Mouse (Mus musculus) cerebellum, postnatal 10 days (tissue): Measurements from ENCODE around the gene Gtsf1l.
"Not testable (repeated sequence)": the region's sequence is repeated elsewhere in the genome, so short reads cannot be mapped to it uniquely, and the experiment has no call there.

Experiments
- DNase-seq, 2 experiments: peaks; one replicate each; pipeline ENCODE4 v3.0.0; 2021; ENCODE audit warnings: mixed read lengths in 2 of 2

Gene Gtsf1l

DNA sequence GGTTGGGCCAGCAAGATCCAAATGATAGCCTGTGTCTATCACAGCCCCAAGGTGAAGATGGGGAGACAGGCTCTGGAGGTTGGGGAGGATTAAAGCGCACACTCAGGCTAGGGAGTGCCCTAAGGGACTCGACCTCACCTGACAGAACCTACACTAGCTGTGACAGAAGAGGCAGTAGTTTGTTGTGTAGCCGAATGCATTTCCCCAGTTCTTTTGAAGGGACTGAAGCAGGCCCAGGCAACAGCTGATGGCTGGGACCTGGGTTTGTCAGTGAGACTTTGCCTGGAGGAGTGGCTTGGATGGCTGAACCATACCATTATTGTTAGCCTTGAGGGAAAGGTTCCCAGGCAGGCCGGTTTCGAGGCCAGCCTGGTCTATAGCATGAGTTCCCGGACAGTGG is 2.6 kb downstream of the Gtsf1l start:
- DNase-seq, result no peak

- no peak for DNase-seq
Observed at GRCm38 (mm10) chr2:163084519-163084918, 3.1 kb downstream of the Gtsf1l start.

DNA sequence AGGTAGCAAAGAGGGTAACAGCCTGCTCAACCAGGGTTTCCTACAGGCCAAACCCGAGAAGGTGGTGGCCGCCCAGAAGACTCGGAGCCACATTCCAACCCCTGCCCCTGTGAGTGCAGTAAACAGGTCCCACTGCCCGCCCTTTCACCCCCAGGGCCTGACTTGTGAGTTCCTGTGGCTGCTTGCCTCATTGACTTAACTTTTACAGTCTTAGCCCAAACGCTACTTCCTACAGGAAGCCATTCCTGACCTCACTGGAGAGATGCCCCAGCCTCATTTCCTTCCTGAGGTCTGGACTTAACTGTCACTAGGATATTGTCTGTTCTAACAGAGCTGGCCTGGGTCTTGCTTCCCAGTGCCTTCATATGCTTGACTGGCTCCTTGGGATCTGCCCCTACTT is 5.1 kb downstream of the Gtsf1l start:
- no peak for DNase-seq

DNA sequence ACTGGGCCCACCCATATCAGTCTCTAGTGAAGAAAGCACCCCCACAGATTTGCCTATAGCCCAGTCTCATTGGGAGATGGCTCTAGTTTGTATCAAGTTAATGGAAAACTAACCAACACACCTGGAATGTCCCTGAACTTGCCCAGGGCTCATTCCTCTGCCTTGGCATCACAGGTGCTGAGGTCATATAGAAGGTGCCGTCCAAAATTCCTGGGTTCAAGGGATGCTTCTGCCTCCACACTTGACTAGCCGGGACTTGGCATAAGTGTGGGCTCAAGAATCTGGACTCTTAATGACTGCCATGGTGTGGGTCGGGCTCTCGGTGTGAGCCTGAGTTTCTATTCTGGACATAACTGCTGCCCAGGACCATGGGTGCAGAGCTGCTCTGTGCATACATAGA is 8.6 kb downstream of the Gtsf1l start:
- DNase-seq, result no peak

- DNase-seq, result no peak
Observed at GRCm38 (mm10) chr2:163075234-163075633, 12.4 kb downstream of the Gtsf1l start.

DNA sequence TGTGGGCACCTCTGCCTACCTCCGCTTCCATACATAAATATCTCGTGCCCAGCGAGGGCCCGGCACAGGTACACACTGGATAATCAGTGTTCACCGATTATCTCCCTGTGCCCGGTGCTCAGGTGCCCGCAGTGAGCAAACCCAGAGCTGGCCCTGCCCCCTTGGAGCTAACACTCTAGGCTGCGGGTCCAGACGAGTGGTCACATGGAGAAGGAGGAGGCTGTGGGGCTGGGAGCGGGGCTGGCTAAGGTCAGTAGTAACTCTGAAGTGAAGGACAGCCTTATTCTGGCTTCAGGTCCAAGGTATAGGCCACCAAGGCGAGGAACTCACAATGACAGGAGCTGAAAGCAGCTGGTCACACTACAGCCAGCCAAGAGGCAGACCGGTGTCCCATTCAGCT is 12.8 kb downstream of the Gtsf1l start:
- no peak for DNase-seq

DNA sequence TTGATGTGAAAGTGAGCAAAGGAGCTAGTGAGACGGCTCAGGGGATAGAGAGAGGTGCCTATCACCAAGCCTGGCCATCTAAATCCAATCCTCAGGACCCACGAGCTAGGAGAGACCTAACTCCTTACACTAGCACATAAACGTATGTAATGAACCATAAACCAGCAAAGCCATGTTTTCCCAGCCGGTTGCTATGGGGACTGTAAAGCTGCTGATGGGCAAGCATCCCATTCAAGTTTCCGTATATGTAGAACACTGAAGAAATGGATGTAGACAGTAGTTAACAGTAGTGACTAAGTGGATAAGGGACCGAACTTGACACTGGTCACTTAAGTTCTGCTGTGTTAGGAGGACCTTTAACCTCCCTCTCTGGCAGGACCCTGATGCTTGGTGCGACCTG is 13.6 kb downstream of the Gtsf1l start:
- DNase-seq, result no peak

DNA sequence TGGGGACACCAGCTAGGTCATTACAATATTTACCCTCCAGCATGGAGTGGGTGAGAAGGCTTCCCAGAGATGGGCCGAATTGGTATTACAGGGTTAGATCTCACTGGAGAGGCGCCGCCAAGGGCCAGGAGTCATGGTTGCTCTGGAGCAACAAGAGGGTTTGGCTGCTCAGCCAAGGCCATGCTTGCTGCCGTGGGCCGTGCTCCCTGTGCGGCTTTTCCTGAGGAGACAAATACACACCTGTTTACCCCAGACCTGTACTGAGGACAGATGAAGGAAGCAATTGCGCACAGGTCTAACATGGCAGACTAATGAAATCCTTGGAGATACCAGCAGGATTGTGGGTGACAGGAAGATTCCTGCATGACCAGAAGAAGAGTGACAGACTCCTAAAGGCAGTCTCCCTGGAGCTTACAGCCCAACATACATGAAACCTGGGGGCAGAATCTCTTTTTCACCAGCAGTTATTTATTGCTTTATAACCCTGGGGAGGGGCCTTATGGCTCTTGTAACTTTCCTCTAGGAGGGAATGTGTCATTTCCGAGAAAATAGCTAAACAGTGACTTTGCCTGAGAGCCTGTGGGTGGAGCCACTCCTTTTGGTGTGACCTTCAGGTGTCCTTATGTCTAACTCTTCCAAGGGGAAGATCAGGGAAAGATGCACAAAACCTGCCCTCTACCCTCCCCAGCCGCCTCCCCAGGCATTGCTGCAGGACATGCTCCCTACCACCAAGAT is 14.5 kb downstream of the Gtsf1l start:
- DNase-seq, result no peak

DNA sequence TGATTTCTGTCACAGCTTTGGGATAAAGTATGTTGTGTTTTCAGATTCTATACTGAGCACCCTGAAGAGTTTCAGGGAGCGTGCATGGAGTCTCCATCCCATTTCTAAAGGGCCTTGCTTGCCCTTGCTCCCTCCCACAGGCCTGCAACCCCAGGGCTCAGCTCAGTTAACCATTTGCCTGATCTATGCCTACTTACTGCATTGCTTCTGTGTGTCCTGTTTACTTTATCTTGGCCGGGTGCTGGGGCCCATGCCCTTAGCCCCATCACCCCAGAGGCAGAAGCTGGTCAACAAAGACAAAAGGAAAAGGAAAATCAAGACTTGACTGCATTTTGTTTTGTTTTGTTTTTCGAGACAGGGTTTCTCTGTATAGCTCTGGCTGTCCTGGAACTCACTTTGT is 16.1 kb downstream of the Gtsf1l start:
- no peak for DNase-seq

GRCm38 (mm10) chr2:163070213-163070612 is 17.4 kb downstream of the Gtsf1l start:
- DNase-seq, result no peak

- no peak for DNase-seq
Observed at GRCm38 (mm10) chr2:163067233-163067632, 20.4 kb downstream of the Gtsf1l start.

GRCm38 (mm10) chr2:163066326-163066725 is 21.3 kb downstream of the Gtsf1l start:
- DNase-seq, result no peak

DNA sequence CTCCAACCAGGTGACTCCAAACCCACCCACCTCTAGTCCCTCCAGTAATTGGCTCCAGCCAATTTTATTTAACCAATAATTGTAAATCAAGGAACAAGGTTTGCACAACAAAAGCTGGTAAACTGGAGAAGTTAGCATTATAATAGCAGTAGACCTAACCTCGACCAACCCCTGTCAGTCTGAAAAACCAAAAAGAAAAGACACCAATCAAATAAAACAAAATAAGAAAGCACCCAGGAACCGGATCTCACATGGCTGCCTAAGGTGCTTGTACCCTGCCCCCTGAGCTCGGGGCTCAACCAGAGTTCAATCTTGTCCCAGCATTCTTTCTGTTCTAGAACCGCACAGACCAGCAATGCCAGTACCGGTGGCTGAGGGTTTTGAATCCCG is 25.5 kb downstream of the Gtsf1l start:
- no peak for DNase-seq

DNA sequence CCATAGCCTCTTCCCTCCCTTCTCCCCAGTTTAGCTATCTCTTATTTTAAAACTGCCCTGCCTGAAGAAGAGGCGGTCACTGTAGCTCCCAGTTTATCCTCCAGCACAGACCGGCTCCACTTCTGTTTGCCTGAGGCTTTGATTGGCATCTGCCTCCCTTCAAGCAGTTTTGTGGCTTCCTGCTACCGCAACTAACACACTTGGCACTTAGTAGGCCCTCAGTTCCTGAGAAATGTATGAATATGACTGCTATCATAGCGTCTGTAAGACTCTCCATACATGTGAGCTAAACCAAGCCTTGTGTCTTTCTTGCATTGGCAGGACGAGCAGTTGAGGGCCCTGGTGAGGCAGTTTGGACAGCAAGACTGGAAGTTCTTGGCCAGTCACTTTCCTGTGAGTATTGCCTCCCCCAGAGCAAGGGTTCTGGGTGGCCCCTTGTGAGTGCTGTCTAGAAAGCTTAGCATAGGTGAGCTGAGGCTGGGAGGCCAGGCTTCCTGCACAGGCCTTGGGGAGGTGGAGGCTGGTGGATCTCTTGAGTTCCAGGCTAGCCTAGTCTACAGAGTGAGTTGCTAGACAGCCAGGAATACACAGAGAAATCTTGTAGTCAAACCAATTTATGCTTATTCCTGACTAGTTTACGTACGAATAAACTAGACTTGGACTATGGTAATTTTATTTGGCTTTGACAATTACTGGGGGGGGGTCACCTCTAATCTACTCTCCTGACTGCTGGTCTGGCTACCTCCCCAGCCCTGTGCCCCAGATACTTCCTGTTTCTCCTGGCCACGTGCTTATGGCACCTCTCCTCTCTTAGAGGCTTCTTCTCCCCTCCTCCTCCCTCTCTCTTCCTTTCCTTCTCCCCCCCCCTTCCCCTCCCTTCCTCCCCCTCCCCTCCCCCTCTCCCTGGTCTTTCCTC is 26.2 kb downstream of the Gtsf1l start:
- DNase-seq, result no peak

DNA sequence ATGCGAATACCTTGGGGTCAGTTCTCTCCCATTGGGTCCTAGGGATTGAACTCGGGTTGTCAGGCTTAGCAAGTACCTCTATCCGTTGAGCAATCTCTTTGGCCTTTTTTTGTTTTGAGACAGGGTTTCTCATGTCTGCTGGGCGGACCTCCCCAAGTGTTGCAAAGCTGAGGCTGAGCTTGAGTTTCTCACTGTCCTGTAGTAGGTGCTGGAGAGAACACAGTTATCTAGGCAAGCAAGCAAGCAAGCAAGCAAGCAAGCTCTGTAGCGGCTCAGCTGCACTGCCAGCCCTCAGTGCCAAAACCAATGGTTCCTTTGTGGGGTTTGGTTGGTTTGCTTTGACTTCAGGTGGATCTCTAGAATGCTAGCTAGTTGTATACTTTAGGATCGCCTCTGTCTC is 27.0 kb downstream of the Gtsf1l start:
- DNase-seq, result no peak

DNA sequence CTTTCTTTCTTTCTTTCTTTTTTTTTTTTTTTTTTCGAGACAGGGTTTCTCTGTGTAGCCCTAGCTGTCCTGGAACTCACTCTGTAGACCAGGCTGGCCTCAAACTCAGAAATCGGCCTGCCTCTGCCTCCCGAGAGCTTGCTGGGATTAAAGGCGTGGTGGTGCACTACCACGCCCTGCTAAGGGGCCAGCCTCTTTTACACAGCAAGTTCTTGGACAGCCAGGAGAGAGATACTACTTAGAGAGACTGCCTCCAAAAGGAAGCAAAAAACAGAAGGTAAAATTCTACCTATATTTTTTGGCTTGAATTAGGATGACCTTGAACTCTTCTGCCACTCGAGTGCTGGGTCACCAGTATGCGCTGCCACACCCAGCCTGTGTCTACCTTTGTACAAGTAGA is 28.7 kb downstream of the Gtsf1l start:
- DNase-seq, result not testable (repeated sequence)

DNA sequence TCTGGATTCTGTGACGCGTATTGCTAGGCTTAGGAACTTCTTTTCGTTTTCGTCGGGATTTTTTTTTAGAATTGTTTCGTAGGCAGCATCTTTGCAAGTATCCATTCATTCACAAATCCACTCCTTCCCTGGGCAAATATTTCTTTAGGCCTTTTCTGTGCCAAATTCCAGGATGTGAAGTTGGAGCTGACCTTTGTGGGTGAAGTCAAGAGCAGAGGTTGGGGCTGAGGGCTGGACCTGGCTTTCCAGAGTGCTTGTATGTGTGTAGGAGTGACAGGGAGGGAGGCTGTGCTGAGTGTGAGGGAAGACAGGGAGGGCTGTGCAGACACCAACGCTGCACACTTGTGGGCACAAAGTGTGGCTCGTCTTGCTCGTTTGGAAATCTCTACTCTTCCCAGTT is 31.1 kb downstream of the Gtsf1l start:
- DNase-seq, result no peak

GRCm38 (mm10) chr2:163055715-163056114 is 31.9 kb downstream of the Gtsf1l start:
- no peak for DNase-seq

GRCm38 (mm10) chr2:163054891-163055494 is 32.7 kb downstream of the Gtsf1l start:
- peak in 1 of 2 experiments; percentile 26 for DNase-seq

GRCm38 (mm10) chr2:163054335-163054840 is 33.3 kb downstream of the Gtsf1l start, which contains the start of gene Mybl2:
Gene Mybl2 (plus strand): TSS chr2:163054687.
- peak; percentile 89 to 96 for DNase-seq

DNA sequence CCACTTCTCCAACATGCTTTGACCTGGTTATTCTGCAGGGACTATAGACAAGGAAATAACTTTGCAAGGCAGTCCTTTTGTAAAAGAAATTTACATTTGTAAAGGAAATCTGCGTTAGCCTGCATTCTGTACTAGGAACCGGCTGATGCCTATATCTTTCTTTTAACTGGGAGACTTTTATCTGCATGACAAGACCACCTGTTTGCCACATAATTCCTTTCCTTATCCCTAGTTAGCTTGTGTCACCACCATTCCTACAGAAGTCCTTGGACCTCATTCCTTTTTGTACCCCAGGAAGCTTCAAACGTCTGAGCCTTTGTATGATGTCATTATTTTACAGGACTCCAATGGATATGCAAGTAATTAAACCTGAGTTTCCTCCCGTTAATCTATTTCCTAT is 34.8 kb downstream of the Gtsf1l start:
- DNase-seq, result no peak

DNA sequence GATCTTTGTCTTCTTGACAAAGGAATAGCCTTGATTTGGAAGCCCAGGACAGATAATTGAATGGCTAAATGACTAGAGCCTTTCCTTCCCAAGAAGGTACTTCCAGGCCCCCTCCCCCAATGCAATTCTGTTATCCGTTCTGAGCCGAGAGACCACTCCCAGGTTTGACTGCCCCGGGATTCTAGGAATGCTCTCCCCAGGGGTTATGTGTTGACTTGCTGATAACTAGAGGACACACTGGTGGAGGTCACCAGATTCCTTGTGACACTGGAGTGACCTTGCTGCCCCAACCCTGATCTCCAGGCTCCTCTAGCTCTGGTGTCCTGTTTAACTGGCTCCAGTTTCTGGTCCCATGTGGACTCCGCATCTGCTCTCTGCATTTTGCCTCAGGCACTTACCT is 35.6 kb downstream of the Gtsf1l start:
- no peak for DNase-seq

- no peak for DNase-seq
Observed at GRCm38 (mm10) chr2:163051691-163052090, 36.0 kb downstream of the Gtsf1l start.
